Mouse (Mus musculus): ENCODE data around the gene Trip11.
A peak's percentile ranks its signal among the peaks of the same experiment; 100 is the strongest.
"Not testable (repeated sequence)": the region's sequence is repeated elsewhere in the genome, so short reads cannot be mapped to it uniquely, and the experiment has no call there.

Trip11 gene

DNA sequence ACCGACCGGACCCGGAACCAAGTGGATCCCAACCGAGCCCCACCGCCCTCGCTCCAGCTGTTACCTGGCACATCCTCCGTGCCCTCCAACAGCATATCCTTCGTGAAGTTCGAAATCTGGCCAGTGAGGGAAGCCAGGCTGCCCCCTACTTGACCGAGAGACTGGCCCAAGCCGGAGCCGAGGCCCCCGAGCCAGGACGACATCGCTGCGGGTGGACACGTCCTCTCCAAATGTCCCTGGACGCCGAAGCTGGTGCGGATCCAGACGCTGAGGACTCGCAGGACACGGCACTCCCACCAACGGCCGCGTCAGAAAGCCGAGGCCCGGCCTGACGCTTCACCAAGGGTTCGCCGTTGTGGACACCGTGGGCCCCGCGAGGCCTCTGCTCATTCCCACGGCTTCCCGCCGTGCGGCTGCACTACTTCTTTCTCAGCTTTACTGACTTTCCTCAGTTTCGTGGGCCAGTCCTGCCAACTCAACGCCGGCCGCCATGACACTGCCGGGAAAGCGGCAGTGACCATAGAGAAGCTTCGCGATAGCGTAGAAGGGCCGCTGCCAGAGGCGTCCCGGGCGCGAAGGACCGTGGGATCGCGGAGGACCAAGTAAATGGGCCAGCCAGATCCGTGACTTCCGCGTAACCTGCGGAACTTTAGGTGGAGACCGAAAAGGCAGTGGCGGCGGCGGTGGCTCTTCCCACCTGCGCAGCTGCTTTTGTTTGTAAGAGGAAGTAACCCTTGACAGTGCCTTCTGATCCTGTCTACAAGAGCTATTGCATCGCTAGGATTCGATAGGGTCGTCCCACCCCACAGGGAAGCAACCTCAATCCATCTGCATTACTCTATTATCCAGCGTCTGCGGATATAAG is at the start of gene Trip11:
Gene Trip11 (minus strand): TSS at position 642 of the 865 bp plus-strand sequence.
- DNase-seq = peak; percentile 89

DNA sequence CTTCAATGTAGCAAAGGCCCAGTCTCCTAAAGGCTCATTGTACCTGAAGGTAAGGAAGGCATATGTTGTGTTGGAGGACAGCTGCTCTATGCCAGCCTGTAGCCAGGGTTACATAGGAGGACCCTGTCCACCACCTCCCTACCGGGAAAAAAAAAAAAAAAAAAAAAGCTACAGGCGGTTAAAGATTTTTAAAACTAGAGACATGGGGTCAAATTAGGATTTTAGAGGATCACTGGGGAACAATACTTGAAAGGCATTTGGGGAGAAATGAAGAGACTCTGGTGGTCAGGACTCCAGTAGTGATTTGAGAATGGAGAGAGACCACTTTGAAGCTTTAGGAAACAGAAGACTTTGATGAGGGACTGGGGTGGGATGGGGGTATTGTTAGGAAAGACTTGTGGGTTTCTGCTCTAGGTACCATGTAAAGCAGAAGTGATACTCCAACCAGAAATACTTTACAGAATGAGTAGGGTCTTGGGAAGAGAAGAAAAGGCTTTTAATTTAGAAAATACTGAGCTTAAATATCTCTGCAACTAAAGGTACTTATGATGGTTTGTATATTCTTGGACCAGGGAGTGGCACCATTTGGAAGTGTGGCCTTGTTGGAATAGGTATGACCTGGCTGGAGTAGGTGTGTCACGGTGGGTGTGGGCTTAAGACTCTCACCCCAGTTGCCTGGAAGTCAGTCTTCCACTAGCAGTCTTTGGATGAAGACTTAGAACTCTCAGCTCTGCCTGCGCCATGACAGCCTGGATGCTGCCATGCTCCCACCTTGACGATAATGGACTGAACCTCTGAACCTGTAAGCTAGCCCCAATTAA is 46.1 kb upstream of the Trip11 start:
- not testable (repeated sequence) for DNase-seq

DNA sequence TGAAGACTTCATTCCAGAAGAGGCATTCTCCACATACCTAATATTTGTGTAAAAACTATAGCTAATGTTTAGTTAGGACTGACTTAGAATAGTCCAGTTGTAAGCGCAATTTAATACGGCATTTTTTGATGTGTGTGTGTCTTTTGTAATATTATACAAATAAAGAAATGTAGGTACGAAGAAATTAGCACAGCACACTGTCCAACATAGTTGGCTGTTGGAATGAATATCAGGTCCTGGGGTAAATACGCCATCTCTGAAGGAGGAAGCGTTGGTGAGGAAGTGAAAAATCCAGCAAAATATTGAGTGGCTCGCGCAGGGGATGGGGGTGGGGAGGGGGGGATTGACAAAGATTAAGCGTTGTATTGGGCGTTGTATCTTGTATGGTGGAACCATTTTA is 45.5 kb upstream of the Trip11 start:
- no peak for DNase-seq

DNA sequence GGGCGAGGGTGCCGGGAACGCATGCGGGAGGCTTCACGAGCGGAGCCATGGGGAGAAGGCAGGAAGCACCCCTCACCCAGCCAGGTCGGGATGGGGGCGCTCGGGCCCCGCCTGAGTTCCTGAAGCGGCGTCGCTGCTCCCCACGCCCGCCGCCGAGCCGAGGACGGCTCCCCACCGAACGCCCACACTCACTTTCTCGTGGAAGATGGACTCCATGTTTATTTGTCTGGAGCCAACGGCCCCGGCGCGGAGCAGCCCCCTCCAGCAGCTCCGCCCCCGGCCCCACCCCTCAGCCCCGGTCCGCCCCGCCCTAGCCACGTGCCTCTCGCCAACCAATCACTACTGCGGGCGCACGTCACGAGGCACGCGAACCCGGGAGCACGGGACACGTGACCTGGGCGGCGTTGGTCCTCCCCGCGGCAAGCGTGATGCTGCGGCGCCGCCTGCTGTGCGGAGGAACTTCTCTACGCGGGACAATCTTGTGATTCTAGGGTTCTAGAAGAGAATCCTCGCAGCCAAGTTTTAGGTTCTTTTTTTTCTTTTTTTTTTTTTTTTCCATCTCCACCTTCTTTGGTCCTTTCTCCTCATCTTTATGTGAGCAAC is 45.0 kb upstream of the Trip11 start, which contains the start of gene Atxn3:
Gene Atxn3 (minus strand): TSS at position 305 of the 603 bp plus-strand sequence.
- DNase-seq = peak; percentile 99

DNA sequence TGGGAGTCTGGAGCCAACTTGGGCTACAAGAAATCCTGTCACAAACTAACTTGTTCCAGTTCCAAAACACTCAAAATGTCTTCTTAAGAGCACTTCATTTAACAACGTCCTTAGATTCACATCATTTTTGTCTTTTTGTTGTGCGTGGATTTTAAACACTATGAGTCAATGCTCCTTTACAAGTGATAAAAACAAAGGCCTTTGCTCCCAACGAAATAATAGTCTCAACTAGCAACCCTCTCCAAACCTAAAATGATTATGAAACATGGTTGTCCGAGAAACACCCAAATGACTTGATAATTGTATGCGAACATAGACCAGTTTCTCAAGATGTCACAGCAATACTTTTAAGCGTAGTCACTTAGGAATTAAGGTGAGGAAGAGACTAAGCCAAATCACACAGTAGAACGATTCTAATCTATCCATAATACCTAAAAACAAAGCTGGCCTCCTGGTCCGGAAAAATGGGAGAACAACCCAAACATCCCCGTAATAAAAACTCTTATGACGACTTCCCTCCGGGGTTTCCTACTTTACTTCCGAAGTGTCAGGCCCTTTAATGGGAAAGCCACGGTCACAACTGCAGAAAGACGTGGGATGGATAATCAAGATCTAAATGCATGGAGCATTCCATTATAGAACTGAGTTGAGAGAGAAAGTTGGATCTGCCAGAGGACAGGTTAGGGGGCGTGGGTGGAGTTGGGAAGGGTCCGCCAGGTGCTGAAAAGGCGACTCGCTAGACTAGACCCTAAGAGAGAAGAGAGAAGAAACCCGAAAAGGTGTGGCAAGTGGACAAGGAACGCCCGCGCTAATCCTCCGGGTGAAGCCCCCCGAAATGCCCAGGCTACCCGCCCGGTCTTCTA is 44.2 kb upstream of the Trip11 start:
- no peak for DNase-seq

DNA sequence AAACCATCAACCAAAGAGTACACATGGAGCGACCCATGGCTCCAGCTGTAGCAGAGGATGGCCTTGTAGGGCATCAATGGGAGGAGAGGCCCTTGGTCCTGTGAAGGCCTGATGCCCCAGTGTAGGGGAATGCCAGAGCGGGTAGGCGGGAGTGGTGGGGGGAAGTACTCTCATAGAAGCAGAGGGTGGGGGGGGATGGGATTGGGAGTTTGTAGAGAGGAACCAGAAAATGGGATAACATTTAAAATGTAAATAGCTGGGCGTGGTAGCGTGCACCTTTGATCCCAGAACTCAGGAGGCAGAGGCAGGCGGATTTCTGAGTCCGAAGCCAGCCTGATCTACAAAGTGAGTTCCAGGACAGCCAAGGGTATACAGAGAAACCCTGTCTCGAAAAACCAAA is 42.8 kb upstream of the Trip11 start:
- not testable (repeated sequence) for DNase-seq

DNA sequence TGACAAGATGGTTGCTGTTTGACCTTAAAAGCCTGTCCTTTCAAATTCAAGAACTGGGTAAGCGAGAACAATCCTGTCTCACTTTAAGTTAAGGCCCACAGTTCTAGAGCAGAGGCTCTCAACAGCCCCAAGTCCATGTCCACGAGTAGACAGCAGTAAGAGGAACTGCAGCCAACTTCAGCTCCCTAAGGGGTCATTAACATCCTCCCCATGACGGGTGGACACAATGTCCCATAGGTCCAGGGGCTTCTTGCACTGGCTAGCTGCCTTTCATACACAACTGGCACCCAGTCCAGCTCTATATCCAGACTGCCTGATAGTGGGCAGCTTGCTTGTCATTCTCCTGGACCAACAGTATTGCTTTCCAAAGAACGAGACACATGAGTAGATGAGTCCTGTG is 35.7 kb upstream of the Trip11 start:
- DNase-seq = no peak

DNA sequence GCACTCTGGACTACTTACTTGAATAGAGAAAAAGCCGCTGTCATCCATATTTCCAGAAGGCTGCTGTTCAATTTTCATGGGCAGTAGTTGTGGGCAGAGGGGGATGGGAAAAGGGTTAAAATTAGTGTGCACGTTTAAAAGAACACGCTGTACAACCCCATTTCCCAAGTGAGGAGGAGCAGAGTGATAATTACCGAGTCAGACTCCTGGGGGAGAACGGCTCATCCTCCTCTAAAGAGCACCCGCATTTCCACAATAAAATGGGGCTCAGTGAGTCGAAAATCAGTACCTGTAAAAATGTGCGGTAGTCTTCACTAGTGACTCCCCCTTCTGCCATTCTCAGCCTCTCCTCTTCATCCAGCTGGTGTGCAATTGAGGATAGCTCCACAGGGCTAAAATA is 34.9 kb upstream of the Trip11 start:
- no peak for DNase-seq

DNA sequence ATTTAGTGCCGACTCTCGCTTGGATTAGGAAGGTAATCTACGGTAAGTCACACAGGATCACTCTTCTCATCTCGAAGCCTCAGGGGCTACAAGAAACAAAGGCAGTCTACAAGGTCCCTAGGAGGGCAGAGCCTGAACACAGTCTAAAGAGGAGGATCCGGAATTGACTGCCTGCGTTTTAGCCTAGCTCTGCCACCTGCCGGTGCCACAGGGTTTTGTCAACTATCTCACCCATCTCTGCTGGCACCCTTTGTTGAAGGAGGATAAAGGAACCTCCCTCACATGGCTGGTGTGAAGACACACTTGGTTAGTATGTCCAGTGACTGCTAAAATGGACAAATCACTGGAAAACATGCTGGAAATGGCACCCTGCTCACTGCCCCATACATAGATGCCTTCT is 24.5 kb upstream of the Trip11 start:
- no peak for DNase-seq

DNA sequence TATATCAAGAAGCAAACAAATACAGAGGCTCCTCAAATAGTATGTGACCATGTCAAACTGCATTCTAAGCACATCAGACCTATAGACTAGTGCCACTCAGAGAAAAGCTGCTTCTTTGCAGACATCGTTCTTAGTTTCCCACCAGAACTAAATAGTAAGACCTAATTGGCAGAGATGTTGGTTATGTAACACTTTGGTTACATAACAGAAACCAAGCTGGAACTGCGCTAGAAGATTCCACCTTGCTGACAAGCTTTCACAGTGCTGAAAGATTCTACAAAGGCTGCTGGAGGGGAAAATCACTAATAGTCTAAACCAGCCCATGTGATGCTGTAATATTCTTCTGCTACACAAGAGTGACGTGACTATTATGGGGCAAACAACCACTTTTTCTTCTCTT is 22.2 kb upstream of the Trip11 start:
- no peak for DNase-seq

DNA sequence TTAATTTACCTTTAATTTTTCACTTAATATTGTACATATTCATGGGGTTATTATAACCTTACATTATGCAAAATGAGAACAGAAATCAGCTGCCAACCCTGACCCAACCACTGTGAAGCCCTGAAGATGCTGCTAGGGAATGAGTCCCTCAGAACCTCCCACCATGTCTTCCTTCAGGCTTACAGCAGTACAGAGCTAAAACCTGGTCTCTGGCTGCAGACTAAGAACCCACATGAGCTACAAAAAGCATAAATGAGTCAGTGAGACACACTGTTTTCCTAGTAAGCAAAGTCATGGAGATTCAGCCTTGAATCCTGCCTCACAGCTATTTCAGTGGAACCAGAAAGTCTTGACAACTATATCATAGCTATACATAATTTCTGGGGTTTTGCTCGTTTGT is 15.4 kb upstream of the Trip11 start:
- no peak for DNase-seq

DNA sequence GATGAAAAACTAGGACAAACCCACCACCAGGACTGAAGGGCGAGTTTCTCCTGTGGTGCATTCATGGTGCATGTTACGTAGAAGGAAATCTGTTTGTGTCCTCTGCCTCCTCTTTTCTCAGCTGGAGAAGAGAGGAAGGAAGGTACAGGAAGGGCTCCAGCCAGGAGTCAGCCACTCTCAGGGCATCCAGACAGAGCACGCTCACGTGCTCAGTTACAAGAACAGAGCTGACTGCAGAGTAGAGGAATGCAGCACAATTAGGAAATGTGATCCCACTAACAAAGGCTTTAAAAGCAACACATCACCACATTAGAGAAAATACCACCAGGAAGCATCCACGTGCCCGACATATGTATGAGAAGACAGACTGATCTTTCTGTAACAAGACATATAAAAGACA is 9.2 kb upstream of the Trip11 start:
- no peak for DNase-seq

DNA sequence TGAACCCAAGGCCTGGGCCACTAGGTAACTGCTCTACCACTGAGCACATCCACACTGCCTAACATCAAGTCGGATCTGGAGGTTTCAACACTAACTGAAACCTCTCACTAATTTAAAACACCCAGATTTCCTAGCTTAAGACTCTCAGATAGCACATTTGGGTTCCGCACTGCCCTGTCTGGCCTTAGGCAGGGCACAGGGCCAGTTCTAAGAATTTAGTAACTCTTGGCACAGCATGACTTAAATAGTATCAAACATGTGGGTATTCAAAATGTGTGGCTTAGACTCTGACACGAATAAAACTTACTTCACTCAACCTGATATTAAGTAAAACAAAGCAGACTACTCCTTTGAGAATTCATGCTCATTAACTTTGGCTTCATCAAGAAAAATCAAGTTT is 6.8 kb upstream of the Trip11 start:
- no peak for DNase-seq

DNA sequence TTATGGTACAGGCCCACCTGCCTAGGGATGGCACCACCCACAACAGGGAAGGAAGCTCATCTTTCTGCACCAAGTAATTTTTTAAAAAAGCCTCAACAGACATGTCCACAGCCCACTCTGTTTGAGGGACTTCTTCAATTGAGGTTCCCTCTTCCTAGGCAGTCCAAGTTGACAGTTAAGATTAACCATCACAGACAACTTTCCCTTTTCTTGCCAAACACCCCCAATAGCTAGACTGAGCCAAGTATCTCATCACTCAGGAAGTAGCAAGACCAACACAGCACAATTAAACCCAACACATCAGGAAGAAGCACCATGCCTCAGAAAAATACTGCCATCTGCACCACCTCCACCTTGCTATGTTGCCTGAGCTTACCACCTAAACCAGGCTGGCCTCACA is 4.1 kb upstream of the Trip11 start:
- DNase-seq = no peak

DNA sequence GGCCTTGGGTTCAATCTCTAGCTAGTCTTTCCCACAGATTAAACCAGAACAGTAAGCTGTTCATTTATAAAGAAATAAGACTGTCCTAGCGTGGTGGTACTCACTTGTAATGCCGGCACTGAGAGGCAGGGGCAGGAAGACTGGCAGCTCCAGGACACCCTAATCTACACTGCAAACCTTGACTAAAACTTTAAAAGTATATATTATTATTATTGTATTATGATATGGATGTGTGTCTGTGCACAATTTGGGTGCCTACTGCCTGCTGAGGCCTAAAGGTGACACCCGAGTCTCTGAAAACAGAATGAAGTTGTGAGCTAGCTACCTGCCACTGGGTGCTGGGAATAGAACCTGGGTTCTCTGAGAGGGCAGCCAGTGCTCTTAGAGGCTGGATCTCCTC is 1.7 kb downstream of the Trip11 start:
- no peak for DNase-seq

DNA sequence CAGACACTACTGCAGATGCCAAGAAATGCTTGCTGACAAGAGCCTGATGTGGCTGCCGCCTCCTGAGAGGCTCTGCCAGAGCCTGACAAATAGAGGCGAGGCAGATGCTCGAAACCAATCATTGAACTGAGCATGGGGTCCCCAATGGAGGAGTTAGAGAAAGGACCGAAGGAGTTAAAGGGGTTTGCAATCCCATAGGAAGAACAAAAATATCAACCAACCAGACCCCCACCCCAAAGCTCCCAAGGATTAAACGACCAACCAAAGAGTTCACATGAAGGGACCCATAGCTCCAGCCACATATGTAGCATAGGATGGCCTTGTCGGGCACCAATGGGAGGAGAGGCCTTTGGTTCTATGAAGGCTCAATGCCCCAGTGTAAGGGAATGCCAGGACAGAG is 2.7 kb downstream of the Trip11 start:
- no peak for DNase-seq

DNA sequence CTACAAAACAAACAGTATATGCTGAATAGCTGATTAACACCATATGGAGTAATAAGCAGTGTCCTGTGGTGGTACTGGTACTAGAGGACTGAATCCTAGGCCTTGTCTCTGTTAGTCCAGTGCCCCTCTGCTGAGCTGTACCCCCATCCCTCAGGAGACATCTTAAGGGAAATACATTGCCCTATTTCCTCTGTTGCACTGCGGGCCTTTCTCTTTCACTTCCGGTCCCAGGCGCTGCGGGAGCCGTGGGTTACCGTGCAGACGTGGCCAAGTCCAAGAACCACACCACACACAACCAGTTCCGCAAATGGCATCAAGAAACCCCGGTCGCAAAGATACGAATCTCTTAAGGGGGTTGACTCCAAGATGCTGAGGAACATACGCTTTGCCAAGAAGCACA is 7.2 kb downstream of the Trip11 start:
- DNase-seq = no peak

DNA sequence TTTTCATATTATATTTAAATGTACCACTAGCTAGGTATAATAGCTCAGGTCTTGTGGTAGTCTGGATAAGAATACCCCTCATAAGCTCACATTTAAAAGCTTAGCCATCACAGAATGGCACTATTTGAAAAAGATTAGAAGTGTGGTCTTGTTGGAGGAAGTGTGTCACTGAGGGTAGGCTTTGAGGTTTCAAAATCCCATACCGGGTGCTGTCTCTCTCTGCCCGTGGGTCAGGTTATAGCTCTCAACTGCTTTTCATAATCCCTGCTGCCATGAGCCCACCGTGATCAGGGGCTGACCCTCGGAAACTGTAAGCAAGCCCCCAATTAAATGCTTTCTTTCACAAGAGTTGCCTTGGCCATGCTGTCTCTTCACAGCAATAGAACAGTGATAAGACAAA is 8.2 kb downstream of the Trip11 start:
- no peak for DNase-seq

DNA sequence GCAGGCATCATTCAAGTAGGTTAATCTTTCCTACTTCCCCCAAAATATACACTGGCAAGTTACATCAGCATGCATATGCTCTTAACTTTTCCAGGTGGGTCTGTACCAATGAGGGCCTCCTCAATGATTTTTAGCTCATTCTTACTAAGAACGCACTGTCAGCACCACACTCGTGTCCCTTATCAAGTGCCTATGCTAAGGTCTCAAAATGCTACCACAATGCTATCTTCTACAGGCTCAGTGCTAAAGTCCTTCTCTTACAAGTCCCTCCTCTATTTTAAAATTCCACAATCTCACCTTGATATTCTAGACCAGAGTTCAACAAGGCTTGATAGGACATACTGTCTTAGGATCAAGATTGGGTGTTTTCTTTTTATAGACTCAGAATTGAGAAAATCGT is 8.9 kb downstream of the Trip11 start:
- no peak for DNase-seq

DNA sequence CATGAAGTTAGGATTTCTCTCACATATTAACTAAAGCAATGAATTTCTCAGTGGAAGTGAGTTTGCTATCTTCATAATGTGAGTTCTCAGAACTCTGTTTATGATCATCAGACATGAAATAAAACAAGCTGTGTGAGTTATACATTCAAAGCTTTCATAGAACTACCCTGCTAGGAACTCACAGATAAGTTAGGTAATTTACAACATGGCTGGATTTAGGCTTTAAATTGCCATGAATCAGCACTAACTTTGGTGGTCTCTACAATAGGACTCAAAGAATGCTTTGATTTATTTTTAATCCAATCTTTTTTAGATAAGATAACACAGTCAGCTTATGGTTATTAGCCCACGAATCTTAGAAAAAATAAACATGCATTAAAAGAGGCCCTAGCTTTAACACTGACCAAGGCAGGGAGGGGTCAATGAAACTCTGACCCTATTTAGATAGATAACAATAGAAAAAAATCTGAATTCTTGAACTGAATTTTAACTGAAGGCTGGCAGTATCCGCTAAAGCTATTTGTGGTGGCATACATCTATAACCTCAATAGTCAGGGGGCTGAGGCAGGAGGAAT is 13.3 kb downstream of the Trip11 start:
- no peak for DNase-seq

DNA sequence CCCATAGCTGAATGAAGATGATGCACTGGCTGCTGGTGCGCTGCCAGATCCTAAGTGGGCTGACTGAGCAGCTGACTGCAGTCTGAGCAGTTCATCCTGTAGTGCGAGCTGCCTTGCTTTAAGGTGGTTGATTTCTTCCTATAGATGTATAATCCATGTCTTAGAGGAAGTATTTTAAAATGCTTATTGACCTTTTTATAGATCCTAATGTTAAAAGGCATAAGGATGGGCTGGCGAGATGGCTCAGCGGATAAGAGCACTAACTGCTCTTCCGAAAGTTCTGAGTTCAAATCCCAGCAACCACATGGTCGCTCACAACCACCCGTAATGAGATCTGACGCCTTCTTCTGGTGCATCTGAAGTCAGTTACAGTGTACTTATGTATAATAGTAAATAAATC is 14.1 kb downstream of the Trip11 start:
- no peak for DNase-seq

DNA sequence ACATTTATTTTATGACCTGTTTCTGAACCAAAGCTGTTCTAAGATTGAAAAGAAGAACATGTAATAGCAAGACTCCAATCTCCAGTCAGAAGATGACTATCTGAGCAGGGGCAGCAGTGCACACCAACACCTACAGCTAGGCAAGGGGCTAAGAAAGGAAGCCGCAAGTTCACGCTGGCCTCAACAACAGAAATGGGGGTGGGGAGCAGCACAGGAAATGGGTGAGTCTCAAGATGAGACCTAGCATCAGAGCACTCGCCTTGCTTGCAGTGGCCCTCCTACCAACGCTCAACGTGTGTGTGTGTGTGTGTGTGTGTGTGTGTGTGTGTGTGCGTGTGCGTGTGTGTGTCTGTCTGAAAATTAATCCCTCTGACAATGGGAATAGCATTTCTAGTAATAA is 16.0 kb downstream of the Trip11 start:
- no peak for DNase-seq
